Mouse (Mus musculus) cortical plate, adult 2 months (tissue): ENCODE data around the gene Tbx3.

ENCODE experiments used
- CTCF ChIP-seq: fragments of 200-500 bp; IDR thresholded peaks from 2 replicates; pipeline ENCODE4 v1.5.1; 2011; ENCODE audit warnings: mild to moderate bottlenecking, control low read depth, low read length; ENCODE audit not compliant: insufficient read depth; ENCODE audit errors: extremely low read depth
- POLR2A ChIP-seq: fragments of 200-500 bp; IDR thresholded peaks from 2 replicates; pipeline ENCODE4 v1.6.1; 2011; ENCODE audit warnings: mild to moderate bottlenecking, low read length, control low read depth; ENCODE audit not compliant: insufficient read depth; ENCODE audit errors: extremely low read depth

- TF ChIP-seq POLR2A (no peak), CTCF (no peak)
These were observed 8.0 kb downstream of the Tbx3 start for GRCm38 (mm10) chr5:119678516-119678915.
